Mouse (Mus musculus) layer of hippocampus, adult 6 months (tissue): Measurements from ENCODE around the gene Ppp1r3a. TPM values are rescaled to one million over a fixed set of nuclear protein-coding genes. Genes with fewer than 3 reads are reported as not detected.

Source experiments
- long read RNA-seq, 2 experiments: library from polyadenylated mRNA; unstranded; transcript quantifications; one replicate each; pipeline ENCODE4 v2.0.0; 2019 to 2020
- polyA plus RNA-seq: library from polyadenylated mRNA; unstranded; fragments of <200 nt; fragmentation: Nextera tagmentation; gene quantifications from 2 replicates; pipeline ENCODE4 v1.2.3, GENCODE M21; 2021

Gene Ppp1r3a
- not detected in 2 replicates for polyA plus RNA-seq
- long read RNA-seq, experiment 1 = 0 reads
- long read RNA-seq, experiment 2, partial matches to known transcripts = 0 of 1 reads
- long read RNA-seq, experiment 2, other reads (novel, unspliced or antisense) = 1 of 1 reads

GRCm38 (mm10) chr6:14754901-14755591, at the start of gene Ppp1r3a:
Gene Ppp1r3a (minus strand): TSS chr6:14755274.

Other genes starting within 250 kb of the Ppp1r3a start
- gene Foxp2, start 146.1 kb upstream of the Ppp1r3a start, polyA plus RNA-seq = 1.4 and 2.1 TPM in 2 replicates